Mouse (Mus musculus): ENCODE results near the gene Gadd45g.

Gadd45g gene

GRCm38 (mm10) chr13:51853301-51854243, 7.1 kb downstream of the Gadd45g start:
- no peak for DNase-seq (ENCODE audit: low spot score in 2 of 2)

- no peak for DNase-seq (ENCODE audit: low spot score in 2 of 2)
Observed at GRCm38 (mm10) chr13:51855584-51855983, 9.1 kb downstream of the Gadd45g start.

DNA sequence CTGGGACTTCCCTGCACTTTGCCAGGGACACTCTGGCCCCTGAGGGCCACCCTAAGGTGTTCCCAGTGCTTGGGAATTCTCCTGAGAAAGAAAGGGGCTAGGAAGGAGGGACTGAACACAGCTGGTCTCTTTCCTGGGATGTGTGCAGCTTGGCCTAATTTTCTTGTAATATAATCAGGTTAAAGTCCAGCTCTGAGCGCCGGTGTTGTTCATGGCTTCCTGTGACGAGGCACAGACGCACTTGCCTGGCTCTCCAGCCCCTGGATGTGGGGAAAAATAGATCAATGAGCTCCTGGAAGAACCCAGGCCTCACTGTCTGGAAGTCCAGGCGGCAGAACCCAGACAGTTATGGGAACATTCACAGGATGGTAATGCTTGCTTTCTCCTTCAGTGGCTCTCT, 10.7 kb downstream of the Gadd45g start:
- DNase-seq (ENCODE audit: low spot score in 2 of 2) = no peak

DNA sequence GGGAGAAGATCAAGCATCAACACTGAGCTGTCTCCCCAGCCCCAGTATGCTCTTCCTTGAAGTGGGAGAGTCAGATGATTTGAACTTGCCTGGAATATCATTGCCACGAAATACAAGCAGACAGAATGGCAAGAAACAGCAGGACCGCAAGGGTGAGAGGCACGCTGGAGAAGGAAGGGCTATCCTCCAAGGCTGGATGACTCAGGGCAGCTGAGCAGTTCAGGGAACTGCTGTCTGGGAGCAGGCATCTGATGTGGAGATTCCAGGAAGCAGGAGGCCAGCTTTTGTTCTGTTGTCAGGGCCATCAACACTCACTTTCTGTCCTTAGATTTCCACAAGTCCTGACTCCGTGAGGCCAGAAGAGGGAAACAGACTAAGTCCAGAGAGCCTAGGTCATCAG, 12.0 kb downstream of the Gadd45g start:
- DNase-seq (ENCODE audit: low spot score in 2 of 2) = no peak

- no peak for DNase-seq (ENCODE audit: low spot score in 2 of 2)
Observed at GRCm38 (mm10) chr13:51859174-51859573, 12.7 kb downstream of the Gadd45g start.

GRCm38 (mm10) chr13:51859798-51860197, 13.3 kb downstream of the Gadd45g start:
- DNase-seq (ENCODE audit: low spot score in 2 of 2) = no peak

- DNase-seq (ENCODE audit: low spot score in 2 of 2) = no peak
Observed at GRCm38 (mm10) chr13:51862750-51863149, 16.3 kb downstream of the Gadd45g start.

- DNase-seq (ENCODE audit: low spot score in 2 of 2) = no peak
Observed at GRCm38 (mm10) chr13:51866151-51866659, 19.7 kb downstream of the Gadd45g start.

DNA sequence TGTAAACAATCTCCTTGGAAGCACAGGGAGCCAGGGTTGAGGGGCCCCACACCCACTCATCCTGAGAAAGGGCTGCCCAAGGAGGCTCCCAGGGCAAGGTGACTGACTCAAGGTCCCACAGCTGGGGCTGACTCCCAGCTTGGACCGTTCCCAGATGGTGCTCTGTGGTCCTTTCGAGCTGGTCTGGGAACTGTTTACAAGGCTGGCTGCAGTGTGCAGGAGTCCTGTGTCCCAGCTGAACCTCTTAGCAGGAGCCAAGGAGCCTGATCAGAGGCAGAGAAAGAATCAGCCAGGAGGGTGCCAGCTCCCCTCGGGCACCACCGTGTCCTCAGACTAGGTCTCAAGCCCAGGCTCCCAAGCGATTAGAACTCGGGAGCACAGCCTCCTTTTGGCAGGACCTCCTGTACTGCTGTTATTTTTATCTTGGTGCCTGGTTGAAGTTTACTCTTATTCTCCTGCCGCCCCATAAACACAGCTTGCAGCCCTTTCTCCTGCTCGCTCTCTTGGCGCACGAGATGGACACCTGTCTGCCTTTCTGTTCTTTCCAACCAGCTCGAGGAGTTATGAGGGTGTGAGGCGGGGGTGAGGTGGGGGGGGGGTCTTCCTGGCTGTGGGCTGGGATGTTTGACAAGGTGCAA, 22.1 kb downstream of the Gadd45g start:
- peak in 1 of 2 experiments; percentile 32 for DNase-seq (ENCODE audit: low spot score in 2 of 2)

DNA sequence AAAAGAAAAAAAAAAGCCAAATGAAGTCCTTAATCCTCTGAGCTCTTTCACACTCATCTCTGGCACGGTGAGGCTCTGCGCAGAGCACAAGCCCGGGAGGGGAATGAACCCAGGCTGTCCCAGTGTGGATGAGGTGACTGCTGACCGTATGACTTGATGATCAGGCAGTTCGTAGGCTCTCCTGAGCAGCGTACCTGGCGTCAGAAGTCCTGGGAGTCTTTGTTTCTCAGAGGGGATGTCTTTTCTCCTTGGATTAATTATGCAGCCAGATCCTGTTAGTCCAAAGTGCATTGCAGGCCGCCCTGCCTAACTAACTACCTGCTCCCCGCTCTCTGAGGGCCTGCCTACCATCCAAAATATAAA, 22.6 kb downstream of the Gadd45g start:
- no peak for DNase-seq (ENCODE audit: low spot score in 2 of 2)

DNA sequence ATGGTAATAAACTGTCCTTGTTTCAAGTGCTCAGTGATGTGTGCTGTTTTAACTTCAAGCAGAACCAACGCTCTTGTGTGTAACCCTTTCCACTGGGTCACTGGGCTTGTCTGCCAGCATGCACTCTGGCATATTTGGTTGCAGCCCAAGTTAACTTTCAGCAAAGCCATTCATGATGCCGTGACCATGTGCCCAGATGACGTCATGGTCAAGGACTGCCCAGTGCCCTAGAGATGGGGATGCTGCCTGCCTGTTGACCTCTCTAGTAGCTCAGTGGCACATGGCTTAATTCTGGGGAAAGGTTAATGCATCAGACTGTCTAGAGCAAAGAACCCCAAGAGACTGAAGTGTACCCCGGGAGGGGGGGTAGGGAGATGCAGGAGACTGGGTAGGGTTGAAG, 24.7 kb downstream of the Gadd45g start:
- no peak for DNase-seq (ENCODE audit: low spot score in 2 of 2)

DNA sequence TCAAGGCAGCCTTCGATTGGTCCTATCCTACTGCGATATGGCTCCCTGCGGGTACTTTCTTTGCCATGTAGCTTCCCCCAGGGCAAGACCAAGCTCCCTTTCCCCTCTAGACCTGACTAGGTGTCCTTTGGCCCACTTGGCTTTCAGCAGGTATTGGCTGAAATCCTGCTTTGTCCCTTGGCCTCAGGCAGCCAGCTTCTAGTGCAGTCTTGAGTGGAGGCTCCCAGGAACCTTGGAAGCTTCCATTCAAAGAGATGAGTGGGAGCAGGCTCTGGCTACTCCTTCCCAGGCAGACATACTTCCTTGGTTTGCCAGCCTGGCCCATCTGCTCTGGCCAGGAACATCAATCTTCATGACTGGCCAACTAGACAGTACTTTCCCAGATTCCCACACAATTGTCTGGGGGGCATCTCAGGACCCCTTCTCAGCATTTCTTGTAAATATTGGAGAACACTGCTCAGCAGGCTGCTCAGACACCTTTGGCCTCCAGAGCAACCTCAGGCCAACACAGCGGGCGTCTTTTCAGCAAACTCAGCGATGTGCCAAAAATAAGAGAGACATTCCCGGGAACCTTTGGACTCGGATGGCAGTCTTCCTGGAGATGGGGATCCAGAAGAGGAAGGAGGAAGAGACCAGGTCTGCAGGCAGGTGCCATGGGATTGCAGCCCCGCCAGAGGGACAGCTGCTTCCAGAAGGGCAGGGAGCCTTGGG, 25.9 kb downstream of the Gadd45g start:
- no peak for DNase-seq (ENCODE audit: low spot score in 2 of 2)

DNA sequence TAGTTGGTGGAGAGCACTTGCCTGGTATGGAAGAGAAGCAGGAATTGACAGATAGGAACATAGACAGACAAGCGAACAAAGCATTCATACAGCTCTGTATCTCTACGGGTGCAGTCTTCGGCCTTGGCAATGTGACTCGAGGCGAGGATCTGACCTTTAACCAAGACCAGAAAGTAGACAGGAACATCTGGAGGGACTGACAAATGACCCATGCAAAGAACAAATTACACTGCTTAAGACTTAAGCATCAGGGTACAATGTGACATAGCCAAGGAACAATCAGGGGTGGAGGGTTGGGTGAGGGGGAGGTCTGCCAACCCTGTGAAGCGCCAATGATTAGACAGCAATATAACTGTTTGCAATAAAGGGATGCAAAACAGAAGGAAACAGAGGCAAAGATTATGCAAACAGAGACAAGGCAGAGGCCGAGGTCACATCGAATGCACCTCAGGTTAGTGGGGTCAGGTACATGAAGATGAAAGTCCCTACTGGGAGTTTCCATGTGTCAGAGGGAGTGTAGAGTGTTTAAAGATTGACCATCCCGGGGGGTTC, 26.6 kb downstream of the Gadd45g start:
- no peak for DNase-seq (ENCODE audit: low spot score in 2 of 2)

DNA sequence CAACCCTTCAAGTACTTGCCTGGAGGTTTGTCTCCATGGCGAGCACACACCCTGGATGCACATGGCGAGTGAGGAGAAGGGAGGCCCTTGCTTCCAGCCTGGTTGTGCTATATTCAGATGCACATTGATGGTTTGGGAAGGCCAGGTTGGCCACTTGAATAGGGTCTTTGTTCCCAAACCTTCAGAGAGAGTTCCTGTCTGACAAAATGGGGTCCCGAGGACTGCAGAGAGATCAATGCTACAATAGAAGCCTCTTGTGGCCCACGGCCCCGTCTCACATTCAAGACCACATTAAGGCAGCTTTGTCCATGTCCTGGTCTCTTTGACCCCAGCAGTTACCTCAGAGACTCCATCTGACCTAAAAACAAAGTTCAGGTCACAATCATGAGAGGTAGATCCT, 27.3 kb downstream of the Gadd45g start:
- DNase-seq (ENCODE audit: low spot score in 2 of 2) = no peak

- no peak for DNase-seq (ENCODE audit: low spot score in 2 of 2)
Observed at GRCm38 (mm10) chr13:51876131-51876530, 29.7 kb downstream of the Gadd45g start.

- no peak for DNase-seq (ENCODE audit: low spot score in 2 of 2)
Observed at GRCm38 (mm10) chr13:51878806-51879205, 32.3 kb downstream of the Gadd45g start.

GRCm38 (mm10) chr13:51879571-51879970, 33.1 kb downstream of the Gadd45g start:
- no peak for DNase-seq (ENCODE audit: low spot score in 2 of 2)

- DNase-seq (ENCODE audit: low spot score in 2 of 2) = no peak
Observed at GRCm38 (mm10) chr13:51880019-51880418, 33.5 kb downstream of the Gadd45g start.

GRCm38 (mm10) chr13:51881271-51882128, 35.0 kb downstream of the Gadd45g start:
- DNase-seq (ENCODE audit: low spot score in 2 of 2) = no peak

DNA sequence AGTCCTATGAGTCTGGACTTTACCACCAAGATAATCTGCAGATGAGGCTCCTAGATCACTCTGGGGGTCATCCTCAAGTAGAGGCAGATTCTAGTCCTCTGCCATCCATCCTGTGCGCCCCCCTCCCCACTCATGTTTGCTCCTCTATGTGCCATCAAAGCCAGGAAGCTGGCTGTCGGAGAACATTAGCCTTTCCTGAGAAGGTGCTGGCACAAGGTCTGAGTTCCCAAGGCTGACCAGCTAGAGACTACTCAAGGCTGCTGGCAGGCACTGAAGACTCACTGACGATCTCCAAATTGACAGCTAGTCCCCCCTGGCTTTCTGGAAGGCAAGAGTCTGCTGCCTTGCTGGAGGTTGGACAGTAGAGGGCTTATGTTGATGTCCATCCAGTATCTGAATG, 35.7 kb downstream of the Gadd45g start:
- DNase-seq (ENCODE audit: low spot score in 2 of 2) = no peak

DNA sequence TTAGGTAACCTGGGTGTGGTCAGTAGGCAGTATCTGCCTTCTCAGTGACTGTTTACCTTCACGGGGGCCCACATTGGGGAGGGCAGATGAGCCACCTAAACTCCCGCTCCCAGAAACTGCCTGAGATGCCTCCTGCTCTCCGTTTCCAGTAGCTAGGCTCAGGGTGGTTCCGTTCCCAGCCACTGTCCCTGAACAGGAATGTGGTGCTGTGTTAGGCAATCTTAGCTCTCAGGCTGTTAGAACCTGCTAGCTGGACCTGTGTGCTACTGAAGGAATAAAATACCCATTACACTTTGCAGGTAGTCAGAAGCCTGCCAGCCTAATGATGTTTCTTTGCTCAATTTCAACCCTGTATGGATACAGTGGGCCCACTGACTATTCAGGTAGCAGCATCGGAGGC, 37.8 kb downstream of the Gadd45g start:
- no peak for DNase-seq (ENCODE audit: low spot score in 2 of 2)

Measured in frontal cortex, postnatal 10 days (tissue).